Mouse (Mus musculus): ENCODE data around the gene Adrm1.

The Adrm1 gene

GRCm38 (mm10) chr2:180170806-180171521, at the start of gene Adrm1:
Gene Adrm1 (plus strand): TSS chr2:180171485.
- peak; percentile 98 to 99 for DNase-seq

DNA sequence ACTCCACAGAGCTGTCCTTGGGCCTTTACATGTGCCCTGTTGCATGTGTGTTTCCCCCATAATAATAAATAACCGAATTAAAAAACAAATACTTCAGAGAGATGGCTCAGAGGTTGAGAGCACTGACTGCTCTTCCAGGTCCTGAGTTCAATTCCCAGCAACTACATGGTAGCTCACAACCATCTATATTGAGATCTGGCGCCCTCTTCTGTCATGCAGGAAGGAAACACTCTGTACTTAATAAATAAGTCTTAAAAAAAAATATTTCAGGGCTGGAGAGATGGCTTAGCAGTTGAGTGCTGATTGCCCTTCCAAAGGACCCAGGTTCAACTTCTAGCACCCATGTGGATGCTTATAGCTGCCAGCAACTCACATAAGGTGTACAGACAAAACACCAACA, 47.1 kb upstream of the Adrm1 start:
- no peak for DNase-seq

DNA sequence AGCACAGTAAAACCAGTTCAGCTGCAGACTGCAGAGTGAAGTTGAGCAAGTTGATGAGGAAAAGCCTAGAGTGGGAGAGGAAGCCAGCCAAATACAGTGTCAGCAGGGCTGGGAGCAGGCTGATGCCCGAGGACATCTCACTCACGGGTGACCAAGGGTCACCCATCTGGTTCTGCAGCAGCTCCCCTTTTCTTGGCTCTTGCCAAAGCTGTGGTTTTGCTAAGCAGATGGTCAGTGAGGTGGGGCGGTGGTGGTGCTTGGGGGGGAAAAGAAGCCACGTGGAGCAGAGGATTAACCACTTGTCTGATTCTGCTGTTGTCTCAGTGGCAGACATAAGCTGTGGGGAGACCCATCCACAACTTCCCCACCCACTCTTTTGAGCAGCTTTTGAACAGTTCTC, 45.1 kb upstream of the Adrm1 start:
- peak; percentile 40 to 81 for DNase-seq

DNA sequence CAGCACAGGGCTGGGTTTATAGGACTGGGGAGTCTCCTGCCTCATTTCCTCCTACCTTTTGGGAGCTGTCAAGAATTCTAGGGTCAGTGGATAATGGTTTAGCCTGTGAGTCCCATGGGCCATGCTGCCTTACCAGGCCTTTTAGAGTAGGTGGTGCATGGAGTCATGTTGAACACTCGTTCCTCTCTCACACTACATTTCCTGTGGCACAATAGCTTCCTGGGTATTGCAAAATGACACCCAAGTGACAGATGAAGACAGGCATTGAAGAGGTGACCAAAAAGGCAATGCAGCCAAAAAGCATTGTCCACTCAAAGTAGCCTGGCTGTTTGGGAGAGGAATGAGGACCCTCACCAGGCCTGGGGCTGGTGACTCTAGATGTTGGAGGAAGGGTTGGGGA, 43.6 kb upstream of the Adrm1 start:
- no peak for DNase-seq

- DNase-seq, result no peak
Measured at GRCm38 (mm10) chr2:180133231-180133630, 38.1 kb upstream of the Adrm1 start.

DNA sequence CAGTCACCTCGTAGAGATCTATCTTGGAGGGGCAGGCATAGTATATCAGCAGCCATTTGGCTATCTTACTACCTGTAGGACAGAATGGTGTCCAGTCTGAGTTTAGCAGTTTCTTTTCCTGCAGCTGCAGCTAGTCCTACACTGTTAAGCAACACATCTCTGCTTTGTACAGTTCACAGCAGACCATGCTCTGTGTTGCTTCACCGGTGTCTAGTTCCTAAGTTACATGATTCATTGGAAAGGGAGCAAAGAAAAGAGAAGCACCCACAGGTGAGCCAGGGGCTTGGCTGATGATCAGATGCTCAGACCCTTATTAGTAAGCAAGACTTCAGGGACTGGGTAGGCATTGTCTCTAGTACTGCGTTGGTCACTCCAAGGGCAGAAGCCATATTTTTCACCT, 37.4 kb upstream of the Adrm1 start:
- no peak for DNase-seq

DNA sequence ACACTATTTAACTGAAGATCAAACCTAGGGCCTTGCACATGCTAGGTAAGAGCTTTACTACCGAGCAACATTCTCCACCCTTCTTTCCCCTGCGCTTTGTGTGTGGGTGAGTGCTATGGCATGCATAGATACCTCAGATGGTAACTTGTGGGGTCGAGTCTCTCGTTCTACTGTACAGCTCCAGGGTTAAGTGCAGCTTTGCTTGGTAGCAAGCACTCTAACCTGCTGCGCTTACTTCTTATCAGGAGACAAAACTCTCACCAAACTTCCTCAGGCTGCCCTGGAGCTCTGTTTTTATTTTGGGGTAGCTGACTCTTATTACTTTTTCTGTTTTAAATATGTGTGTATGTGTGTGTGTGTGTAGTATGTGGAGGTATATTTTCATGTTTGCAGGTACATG, 35.9 kb upstream of the Adrm1 start:
- no peak for DNase-seq

- DNase-seq, result no peak
Measured at GRCm38 (mm10) chr2:180146091-180146490, 25.2 kb upstream of the Adrm1 start.

- no peak for DNase-seq
Measured at GRCm38 (mm10) chr2:180147379-180147778, 23.9 kb upstream of the Adrm1 start.

- DNase-seq, result no peak
Measured at GRCm38 (mm10) chr2:180148551-180148950, 22.7 kb upstream of the Adrm1 start.

- no peak for DNase-seq
Measured at GRCm38 (mm10) chr2:180154796-180155195, 16.5 kb upstream of the Adrm1 start.

- DNase-seq, result no peak
Measured at GRCm38 (mm10) chr2:180158627-180159026, 12.7 kb upstream of the Adrm1 start.

DNA sequence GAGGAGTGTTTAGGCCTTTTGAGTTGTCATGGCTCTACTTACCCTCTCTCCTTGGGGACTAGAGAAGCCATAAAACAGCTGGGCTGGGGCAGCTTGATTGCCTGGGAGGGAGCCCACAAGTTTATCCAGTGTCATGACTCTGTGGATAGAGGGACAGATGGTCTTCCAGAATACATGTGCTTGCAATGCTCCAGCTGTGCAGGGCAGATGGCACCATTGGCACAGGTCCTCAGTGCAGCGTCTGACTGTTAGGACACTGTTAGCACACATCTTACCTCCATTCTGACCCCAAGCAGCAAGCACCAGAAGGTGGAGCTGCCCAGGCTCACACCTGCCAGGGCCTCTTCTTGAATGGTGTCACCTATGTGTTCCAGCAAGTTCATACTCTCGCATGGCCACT, 5.4 kb upstream of the Adrm1 start:
- DNase-seq, result no peak

- no peak for DNase-seq
Measured at GRCm38 (mm10) chr2:180166869-180167268, 4.4 kb upstream of the Adrm1 start.

DNA sequence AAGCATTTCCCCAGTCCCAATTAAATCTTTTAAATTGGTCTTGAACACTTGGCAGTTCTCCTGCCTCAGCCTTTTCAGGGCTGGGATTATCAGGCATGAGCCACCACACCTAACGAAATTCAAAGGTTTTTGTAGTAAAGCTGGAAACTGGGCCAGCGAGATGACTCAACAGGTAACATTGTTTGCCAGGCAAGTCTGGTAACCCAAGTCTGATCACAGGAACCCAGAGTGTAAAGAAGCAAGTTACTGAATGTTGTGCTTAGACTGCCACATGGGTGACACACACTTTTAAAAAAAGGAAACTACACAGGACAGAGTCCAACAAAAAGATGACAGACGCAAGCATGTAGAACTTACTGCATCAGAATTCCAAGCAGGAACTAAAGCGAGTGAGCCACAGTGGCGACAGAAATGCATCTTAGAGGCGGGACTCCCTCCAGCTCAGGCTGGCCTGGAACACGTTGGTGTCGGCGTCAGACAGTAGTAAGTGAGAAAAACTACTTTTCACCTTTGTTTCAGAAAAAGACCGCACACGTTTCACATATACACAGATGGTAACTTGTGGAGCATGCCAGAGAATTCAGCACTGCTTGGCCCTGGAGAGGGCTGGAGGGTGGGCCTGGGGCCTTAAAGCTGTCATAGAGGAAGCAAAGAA, 1.0 kb upstream of the Adrm1 start:
- no peak for DNase-seq

- no peak for DNase-seq
Measured at GRCm38 (mm10) chr2:180171522-180172070, 311 bp downstream of the Adrm1 start.

DNA sequence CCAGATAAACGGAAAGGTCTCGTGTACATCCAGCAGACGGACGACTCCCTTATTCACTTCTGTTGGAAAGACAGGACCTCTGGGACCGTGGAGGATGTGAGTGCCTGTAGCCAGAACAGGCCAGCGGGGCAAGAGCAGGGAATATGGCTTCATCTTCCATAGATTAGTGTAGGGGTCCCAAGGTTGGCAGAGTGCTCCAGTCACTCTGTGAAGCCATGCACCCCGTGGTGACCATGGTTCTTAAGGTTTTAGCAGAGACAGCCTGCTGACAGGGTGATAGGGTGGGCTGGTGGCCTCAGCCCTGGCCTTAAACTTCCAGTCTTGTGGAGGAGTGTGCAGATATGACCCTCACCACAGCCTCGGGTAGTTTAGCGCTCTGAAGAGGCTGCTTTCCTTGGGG, 867 bp downstream of the Adrm1 start:
- DNase-seq, result no peak

DNA sequence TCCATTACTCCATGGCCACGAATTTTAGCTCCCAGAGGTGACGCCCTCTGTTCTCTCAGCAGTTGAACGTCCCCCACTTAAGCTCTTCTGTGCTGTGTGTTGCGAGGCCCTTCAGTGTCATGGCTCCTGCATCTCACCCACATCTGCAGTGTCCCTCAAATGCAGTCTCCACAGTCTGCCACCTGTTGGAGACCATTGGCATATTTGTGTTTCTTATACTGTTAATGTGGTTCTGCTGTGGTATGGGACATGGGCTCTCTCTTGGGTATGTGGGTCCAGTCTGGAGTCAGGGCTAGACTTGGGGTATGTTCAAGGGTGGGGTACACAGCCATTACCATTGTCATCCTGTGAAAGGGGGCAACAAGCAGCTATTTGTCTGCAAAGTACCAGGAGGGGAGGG, 1.9 kb downstream of the Adrm1 start:
- no peak for DNase-seq

GRCm38 (mm10) chr2:180173711-180174110, 2.4 kb downstream of the Adrm1 start:
- DNase-seq, result peak; percentile 48 to 67

GRCm38 (mm10) chr2:180174121-180174520, 2.8 kb downstream of the Adrm1 start:
- no peak for DNase-seq

- no peak for DNase-seq
Measured at GRCm38 (mm10) chr2:180175725-180176124, 4.4 kb downstream of the Adrm1 start.

- no peak for DNase-seq
Measured at GRCm38 (mm10) chr2:180181542-180181941, 10.3 kb downstream of the Adrm1 start.

DNA sequence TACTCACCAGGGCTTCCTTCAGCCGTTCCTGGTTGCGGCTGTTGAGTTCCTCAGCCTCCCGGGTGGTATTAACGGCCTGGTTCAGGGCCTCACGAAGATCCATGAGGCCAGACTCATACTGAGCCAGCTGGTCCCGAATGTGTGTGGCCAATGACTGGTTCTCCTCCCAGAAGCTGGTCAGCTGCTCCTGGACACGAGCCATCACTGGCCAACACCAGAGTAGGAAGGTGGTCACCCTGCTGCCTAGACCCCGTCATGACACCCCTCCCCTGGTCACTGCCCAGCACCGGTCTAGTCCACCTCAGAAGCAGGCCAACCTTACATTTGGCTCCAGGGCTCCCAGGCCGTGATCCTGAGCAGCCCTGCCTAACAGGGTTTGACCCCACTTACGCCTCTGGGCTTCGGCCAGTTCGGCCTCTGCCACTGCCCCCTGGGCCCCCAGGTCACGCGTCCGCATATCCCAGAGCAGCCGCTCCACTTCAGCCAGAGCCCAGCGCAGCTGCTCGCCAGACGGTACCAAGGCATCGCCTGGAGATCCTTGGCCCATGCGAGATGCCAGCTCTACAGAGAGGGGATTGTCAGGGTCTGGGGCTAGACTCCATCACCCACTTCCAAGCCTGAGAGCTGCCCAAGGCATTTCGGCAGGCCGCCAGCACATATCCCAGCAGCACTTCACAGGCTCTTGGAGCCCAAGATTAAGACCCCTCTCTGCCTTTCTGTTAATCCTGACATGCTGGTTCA, 12.9 kb downstream of the Adrm1 start:
- no peak for DNase-seq

- DNase-seq, result no peak
Measured at GRCm38 (mm10) chr2:180184752-180185109, 13.4 kb downstream of the Adrm1 start.

All from lung, postnatal 4 days (tissue).